Mouse (Mus musculus) adrenal gland, adult 2 months (tissue): ENCODE measurements at regions not wholly inside any gene's neighbourhood (a gene's known extent, or its start where the extent isn't known, plus 50 kb on each side); places are given as distances from the start of the nearest gene placed in this dataset.
"Not testable (repeated sequence)": the region's sequence is repeated elsewhere in the genome, so short reads cannot be mapped to it uniquely, and the experiment has no call there.

ENCODE experiments used
- DNase-seq: peaks from one replicate; pipeline ENCODE4 v3.0.0; 2021

- not testable (repeated sequence) for DNase-seq
Observed at GRCm38 (mm10) chr17:17197229-17197628, 76.0 kb downstream of the Zfp97 start.

- no peak for DNase-seq
Observed at GRCm38 (mm10) chr17:17229069-17229468, 107.9 kb downstream of the Zfp97 start.

- DNase-seq: peak; percentile 95
Observed at GRCm38 (mm10) chr17:17234329-17235185, 113.3 kb downstream of the Zfp97 start.

- not testable (repeated sequence) for DNase-seq
Observed at GRCm38 (mm10) chr17:17235186-17235482, 113.9 kb downstream of the Zfp97 start.
